Mouse (Mus musculus) intestine, embryonic 14.5 days (tissue): ENCODE results near the gene Emg1. TPM values are rescaled to one million over a fixed set of nuclear protein-coding genes. Genes with fewer than 3 reads are reported as not detected.
A peak's percentile ranks its signal among the peaks of the same experiment; 100 is the strongest.

Source experiments
- ATAC-seq: fragments of 200-750 bp; cut with Nextera tagmentation; replicated peaks from 2 replicates; pipeline ENCODE4 v1.8.0; 2017; ENCODE audit warnings: low read depth, moderate number of reproducible peaks, moderate TSS enrichment, moderate library complexity; ENCODE audit not compliant: low FRiP score, low TSS enrichment
- DNase-seq: peaks from one replicate; pipeline ENCODE4 v3.0.0-alpha.2; 2018; ENCODE audit warnings: low spot score
- H3K27ac ChIP-seq: fragments of 300-500 bp; sonication (generic); 2 replicates; pipeline ENCODE4 v1.5.1; 2014; ENCODE audit warnings: low read depth, mild to moderate bottlenecking, control low read depth
- H3K27me3 ChIP-seq: fragments of 300-500 bp; sonication (generic); replicated peaks from 2 replicates; pipeline ENCODE4 v1.6.1; 2014; ENCODE audit warnings: low read length, control low read depth; ENCODE audit not compliant: control insufficient read depth, insufficient read depth
- H3K36me3 ChIP-seq: fragments of 300-500 bp; sonication (generic); 2 replicates; pipeline ENCODE4 v1.6.1; 2014; ENCODE audit warnings: low read length, control low read depth; ENCODE audit not compliant: control insufficient read depth, insufficient read depth
- H3K4me1 ChIP-seq: fragments of 300-500 bp; sonication (generic); replicated peaks from 2 replicates; pipeline ENCODE4 v1.6.1; 2014; ENCODE audit warnings: low read length, control low read depth, mixed read lengths; ENCODE audit not compliant: control insufficient read depth, insufficient read depth
- H3K4me2 ChIP-seq: fragments of 300-500 bp; sonication (generic); 2 replicates; pipeline ENCODE4 v1.6.1; 2014; ENCODE audit warnings: low read length
- H3K4me3 ChIP-seq: fragments of 300-500 bp; sonication (generic); 2 replicates; pipeline ENCODE4 v1.5.1; 2014; ENCODE audit warnings: low read depth, low read length, control low read depth, mixed read lengths
- H3K9ac ChIP-seq: fragments of 300-500 bp; sonication (generic); 2 replicates; pipeline ENCODE4 v1.6.1; 2014; ENCODE audit warnings: mild to moderate bottlenecking, low read length
- H3K9me3 ChIP-seq: fragments of 300-500 bp; sonication (generic); 2 replicates; pipeline ENCODE4 v1.6.1; 2016; ENCODE audit warnings: low read length, control low read depth; ENCODE audit not compliant: control insufficient read depth
- WGBS: fragments of 180-500 bp; shearing (Covaris S2); extraction: QIAGEN DNeasy Blood & Tissue Kit; methylation state at CpG from one replicate; pipeline ENCODE4 v1.1.7; 2014; 5-methylcytosine and 5-hydroxymethylcytosine counted together
- polyA plus RNA-seq: library from polyadenylated mRNA; unstranded; fragments of >200 nt; fragmentation: Nextera tagmentation; extraction: Ambion mirVana; gene quantifications from 2 replicates; pipeline ENCODE4 v1.2.1, GENCODE M21; 2014

Gene Emg1
- polyA plus RNA-seq, 1 experiment from 2014 or later = 248 TPM

GRCm38 (mm10) chr6:124742839-124743514 is 31.0 kb upstream of the Emg1 start:
- no peak for ATAC-seq
- Histone ChIP-seq H3K9me3 (no peaks in the 10 kb centered on the region), H3K27me3 (no peaks in the 10 kb centered on the region), H3K9ac (no peak overlapping the region), H3K27ac (no peak overlapping the region), H3K4me1 (peaks cover 37% of the 10 kb centered on the region), H3K4me2 (no peak overlapping the region), H3K4me3 (no peak overlapping the region), H3K36me3 (peaks cover 37% of the 10 kb centered on the region)
- DNase-seq = no peak
- 89% methylated on average over 15 of the region's 15 CpGs for WGBS

- H3K9me3 ChIP-seq = no peaks in the 10 kb centered on the region
- 72% methylated on average over 3 of the region's 3 CpGs for WGBS
- peaks cover 28% of the 10 kb centered on the region for H3K36me3 ChIP-seq
- H3K27ac ChIP-seq = peak overlapping the region; percentile 95
- ATAC-seq (no peak), DNase-seq (no peak)
- peak overlapping the region; percentile 59; the same call in 1 of the 2 replicates for H3K4me3 ChIP-seq
- H3K4me2 ChIP-seq = peak overlapping the region; percentile 71
- H3K9ac ChIP-seq = peak overlapping the region; percentile 74
- H3K4me1 ChIP-seq = peaks cover 37% of the 10 kb centered on the region
- no peaks in the 10 kb centered on the region for H3K27me3 ChIP-seq
These were observed 29.9 kb upstream of the Emg1 start for GRCm38 (mm10) chr6:124741842-124742241.

- H3K27me3 ChIP-seq = no peaks in the 10 kb centered on the region
These were observed 29.1 kb upstream of the Emg1 start, which contains the start of gene Grcc10 for GRCm38 (mm10) chr6:124740888-124741761. Grcc10 (minus strand) TSS chr6:124741374.

GRCm38 (mm10) chr6:124740211-124740887 is 28.4 kb upstream of the Emg1 start:
- peaks cover 27% of the 10 kb centered on the region for H3K4me1 ChIP-seq
- peak; percentile 6; the same call in 1 of the 2 replicates for ATAC-seq
- H3K36me3 ChIP-seq = peaks cover 26% of the 10 kb centered on the region
- peak overlapping the region; percentile 74 for H3K9ac ChIP-seq
- peak overlapping the region; percentile 95 for H3K27ac ChIP-seq
- peak overlapping the region; percentile 71 for H3K4me2 ChIP-seq
- no peaks in the 10 kb centered on the region for H3K27me3 ChIP-seq
- peak overlapping the region; percentile 59 for H3K4me3 ChIP-seq
- no peaks in the 10 kb centered on the region for H3K9me3 ChIP-seq
- under 1% methylated on average over 26 of the region's 29 CpGs for WGBS
- DNase-seq = peak; percentile 91

More at GRCm38 (mm10) chr6:124740888-124741761, 29.1 kb upstream of the Emg1 start, which contains the start of gene Grcc10:
- no peaks in the 10 kb centered on the region for H3K9me3 ChIP-seq
- peak within 1 kb of the TSS; percentile 59 for H3K4me3 ChIP-seq
- DNase-seq = peak; percentile 93
- peaks cover 26% of the 10 kb centered on the region for H3K36me3 ChIP-seq
- 0% methylated on average over 41 of the region's 41 CpGs for whole genome bisulfite sequencing
- H3K4me1 ChIP-seq = peaks cover 30% of the 10 kb centered on the region
- H3K9ac ChIP-seq = peak within 1 kb of the TSS; percentile 74
- H3K4me2 ChIP-seq = peak within 1 kb of the TSS; percentile 71
- ATAC-seq = peak; percentile 75
- peak within 1 kb of the TSS; percentile 95 for H3K27ac ChIP-seq

GRCm38 (mm10) chr6:124739231-124739796 is 27.3 kb upstream of the Emg1 start:
- Histone ChIP-seq H3K4me3 (peak overlapping the region; percentile 59; the same call in 1 of the 2 replicates), H3K4me1 (peaks cover 27% of the 10 kb centered on the region), H3K4me2 (peak overlapping the region; percentile 71), H3K27ac (peak overlapping the region; percentile 6; the same call in 1 of the 2 replicates), H3K27me3 (no peaks in the 10 kb centered on the region), H3K9me3 (no peaks in the 10 kb centered on the region), H3K9ac (no peak overlapping the region), H3K36me3 (peaks cover 18% of the 10 kb centered on the region)
- WGBS = 83% methylated on average over 10 of the region's 10 CpGs
- ATAC-seq (no peak), DNase-seq (no peak)

- WGBS = 15% methylated on average over 15 of the region's 15 CpGs
- DNase-seq (peak; percentile 80), ATAC-seq (peak; percentile 77)
- peaks cover 27% of the 10 kb centered on the region for H3K4me1 ChIP-seq
- peak within 1 kb of the TSS; percentile 31; the same call in 1 of the 2 replicates for H3K9ac ChIP-seq
- H3K4me3 ChIP-seq = no peak within 1 kb of the TSS
- H3K9me3 ChIP-seq = no peaks in the 10 kb centered on the region
- no peaks in the 10 kb centered on the region for H3K27me3 ChIP-seq
- H3K4me2 ChIP-seq = peak within 1 kb of the TSS; percentile 71; the same call in 1 of the 2 replicates
- peak within 1 kb of the TSS; percentile 6; the same call in 1 of the 2 replicates for H3K27ac ChIP-seq
- H3K36me3 ChIP-seq = peaks cover 12% of the 10 kb centered on the region
These were observed 26.6 kb upstream of the Emg1 start, which contains the start of gene Ptpn6 for GRCm38 (mm10) chr6:124738511-124739023. Ptpn6 (minus strand) TSS chr6:124738714.

GRCm38 (mm10) chr6:124737040-124737439 is 25.1 kb upstream of the Emg1 start:
- Histone ChIP-seq H3K36me3 (no peaks in the 10 kb centered on the region), H3K27me3 (no peaks in the 10 kb centered on the region), H3K4me3 (no peak overlapping the region), H3K9me3 (no peaks in the 10 kb centered on the region), H3K4me2 (no peak overlapping the region), H3K9ac (no peak overlapping the region), H3K27ac (no peak overlapping the region), H3K4me1 (peaks cover 26% of the 10 kb centered on the region)
- DNase-seq (no peak), ATAC-seq (no peak)
- WGBS = 90% methylated on average over 11 of the region's 11 CpGs
